Comparison of ENCODE assay signal across 20 mouse cellular contexts in genomic region chr1:86992849-86993248, GRCm38 (mm10).
DNase-seq lines count a peak whose midpoint lies in the region; ATAC-seq lines count a peak whose summit lies in the region.
"Had no signal": no experiment of that assay in that cellular context is flagged by ENCODE, and none has a peak within 500 bp of the region (broad histone marks: within the 10 kb centered on the region; RNA-seq: fewer than 3 reads in every experiment).

No protein-coding gene starts in this region.

- H3K27me3 ChIP-seq in neural tube, embryonic 15.5 days (replicated peaks) = no peaks in the 10 kb centered on the region
- H3K27me3 ChIP-seq: embryonic facial prominence, embryonic 15.5 days; heart, embryonic 13.5 days; hindbrain, embryonic 12.5 days had no signal

- no peak overlapping the region for H3K4me2 ChIP-seq in neural tube, embryonic 15.5 days
- H3K4me2 ChIP-seq: embryonic facial prominence, embryonic 15.5 days; heart, embryonic 13.5 days; hindbrain, embryonic 12.5 days had no signal

- no peaks in the 10 kb centered on the region for H3K9me3 ChIP-seq in neural tube, embryonic 15.5 days (replicated peaks)
- H3K9me3 ChIP-seq: embryonic facial prominence, embryonic 15.5 days; forebrain, embryonic 10.5 days; heart, embryonic 13.5 days; hindbrain, embryonic 12.5 days had no signal

- no peaks in the 10 kb centered on the region for H3K4me1 ChIP-seq in neural tube, embryonic 15.5 days
- H3K4me1 ChIP-seq: embryonic facial prominence, embryonic 15.5 days; heart, embryonic 13.5 days had no signal

- no peak overlapping the region for H3K4me3 ChIP-seq in neural tube, embryonic 15.5 days (replicated peaks)
- H3K4me3 ChIP-seq: embryonic facial prominence, embryonic 15.5 days; erythroblast, embryonic 14.5 days; forebrain, embryonic 10.5 days; heart, embryonic 13.5 days; hindbrain, embryonic 12.5 days had no signal

- H3K27ac ChIP-seq in neural tube, embryonic 15.5 days (replicated peaks) = no peak overlapping the region
- H3K27ac ChIP-seq: embryonic facial prominence, embryonic 15.5 days; forebrain, embryonic 10.5 days; heart, embryonic 13.5 days; hindbrain, embryonic 12.5 days; hindbrain, postnatal 0 days had no signal

- DNase-seq in neural tube, embryonic 10.5 days (ENCODE audit: extremely low spot score, low spot score) = peak; percentile 37
- peak; percentile 54 for DNase-seq in embryo, embryonic 10 days (ENCODE audit: low spot score)
- DNase-seq in embryo, embryonic 9.5 days (ENCODE audit: extremely low spot score) = peak; percentile 26
- no peak for DNase-seq in cerebellum, postnatal 4 days (ENCODE audit: low spot score in 2 of 2)
- DNase-seq in thymus, postnatal 14 days = no peak
- no peak for DNase-seq in layer of hippocampus, postnatal 36 days
- DNase-seq: adrenal gland, postnatal 25 days; cerebellum, adult 2 months; cerebellum, postnatal 10 days; gastrocnemius, postnatal 36 days; heart, adult 11 months; heart, postnatal 36 days had no signal

- no peak overlapping the region for H3K9ac ChIP-seq in neural tube, embryonic 15.5 days (replicated peaks)
- H3K9ac ChIP-seq: embryonic facial prominence, embryonic 15.5 days; heart, embryonic 13.5 days; hindbrain, embryonic 12.5 days had no signal

- ATAC-seq in neural tube, embryonic 15.5 days (ENCODE audit: low FRiP score) = no peak
- ATAC-seq: forebrain, embryonic 14.5 days; hindbrain, postnatal 0 days had no signal

- peaks cover 6% of the 10 kb centered on the region; the same call in 1 of the 2 replicates for H3K36me3 ChIP-seq in neural tube, embryonic 15.5 days
- H3K36me3 ChIP-seq: embryonic facial prominence, embryonic 15.5 days; forebrain, embryonic 10.5 days had no signal

- WGBS in neural tube, embryonic 15.5 days = 9% methylated on average over 5 of the region's 5 CpGs

Comparison
In these comparisons a context has a peak if more than half of its experiments do, and no peak if none do; other contexts are left out.
1. DNase-seq: peak in neural tube, embryonic 10.5 days (single experiment), embryo, embryonic 10 days (single experiment) and embryo, embryonic 9.5 days (single experiment); none in cerebellum, postnatal 4 days (0 of 2), thymus, postnatal 14 days (single experiment) and layer of hippocampus, postnatal 36 days (0 of 2).